Mouse (Mus musculus) 3134 (cell line): ENCODE results near the gene Ankar.

Source experiments
- DNase-seq: peaks from one replicate; pipeline ENCODE4 v3.0.0-alpha.2; 2011; ENCODE audit warnings: low spot score; ENCODE audit not compliant: insufficient read length; ENCODE audit errors: extremely low read depth

The Ankar gene

DNA sequence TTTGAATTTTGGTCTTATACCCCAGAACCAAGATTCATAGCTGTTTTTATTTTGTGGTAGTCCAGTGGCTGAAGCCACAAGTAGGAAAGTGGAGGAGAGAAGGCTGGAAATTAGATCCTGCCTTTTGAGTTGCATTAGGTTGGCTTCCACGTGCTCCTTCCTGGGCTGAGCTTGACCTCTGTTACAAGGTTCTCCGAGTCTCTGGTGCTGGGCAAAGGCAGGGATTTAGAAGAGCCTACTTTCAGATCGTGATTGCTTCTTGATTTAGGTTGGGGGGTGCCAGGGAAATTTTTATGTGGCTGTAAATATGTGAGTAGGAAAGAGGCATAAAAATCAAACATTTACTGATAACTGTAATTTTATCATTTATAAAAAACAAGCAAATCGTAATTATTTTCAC is 14.2 kb upstream of the Ankar start:
- no peak for DNase-seq

DNA sequence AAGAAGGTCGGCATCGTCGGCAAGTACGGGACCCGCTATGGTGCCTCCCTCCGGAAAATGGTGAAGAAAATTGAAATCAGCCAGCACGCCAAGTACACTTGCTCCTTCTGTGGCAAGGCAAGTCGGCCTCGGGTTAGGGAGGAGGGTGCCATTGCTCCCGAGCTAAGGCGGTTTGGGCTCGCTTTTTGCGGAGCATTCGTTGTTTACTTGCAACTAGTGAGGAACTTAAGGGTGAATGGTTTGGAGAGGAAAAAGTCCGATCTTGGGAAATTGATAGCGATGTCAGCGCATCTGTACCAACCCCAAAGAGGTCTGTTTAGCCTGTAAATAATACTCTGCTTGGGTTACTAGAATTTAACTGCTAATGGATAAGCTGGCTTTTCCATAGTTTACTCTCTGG is 11.3 kb upstream of the Ankar start:
- DNase-seq: no peak

DNA sequence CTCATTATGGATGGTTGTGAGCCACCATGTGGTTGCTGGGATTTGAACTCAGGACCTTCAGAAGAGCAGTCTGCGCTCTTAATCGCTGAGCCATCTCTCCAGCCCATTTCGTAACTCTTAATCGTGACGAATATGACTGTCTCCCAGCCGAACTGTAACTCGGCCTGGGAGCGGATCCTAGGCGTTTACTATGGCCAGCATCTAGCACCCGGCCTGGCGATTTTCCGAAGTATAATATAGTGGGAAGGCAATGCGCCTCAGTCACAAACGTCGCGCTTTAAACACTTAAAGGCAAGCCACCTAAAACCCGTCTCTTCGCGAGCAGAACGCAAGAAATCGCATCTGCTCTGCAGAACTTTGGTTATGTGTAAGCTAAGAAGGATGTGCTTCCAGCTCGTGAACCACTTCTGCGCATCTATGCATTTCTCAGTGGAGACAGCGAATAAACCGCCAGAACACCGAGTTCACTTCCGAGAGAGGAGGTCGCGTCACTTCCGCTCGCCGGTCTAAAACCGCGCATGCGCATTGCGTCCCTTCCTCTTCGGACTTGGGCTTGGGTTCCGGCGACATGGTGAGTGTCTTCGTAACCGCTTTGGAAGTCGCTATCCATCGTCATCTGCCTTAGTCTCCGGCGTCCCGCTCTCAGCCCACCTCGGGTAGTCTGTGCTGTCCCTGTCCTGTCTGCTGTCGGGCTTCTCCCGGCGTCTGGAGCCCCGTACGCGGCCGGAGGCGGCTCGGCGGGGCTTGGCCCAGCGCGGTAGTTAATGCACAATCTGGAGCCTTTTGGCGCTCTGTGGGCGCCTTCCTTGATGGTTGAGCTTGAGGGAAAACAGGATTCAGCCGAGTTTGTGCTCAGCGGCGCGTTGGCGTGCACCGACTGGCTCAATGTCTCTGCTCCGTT is 10.6 kb upstream of the Ankar start, which contains the start of gene Rpl37a:
Gene Rpl37a, plus strand, starts transcription at position 538 of the 901 bp plus-strand sequence.
- peak; percentile 88 for DNase-seq

DNA sequence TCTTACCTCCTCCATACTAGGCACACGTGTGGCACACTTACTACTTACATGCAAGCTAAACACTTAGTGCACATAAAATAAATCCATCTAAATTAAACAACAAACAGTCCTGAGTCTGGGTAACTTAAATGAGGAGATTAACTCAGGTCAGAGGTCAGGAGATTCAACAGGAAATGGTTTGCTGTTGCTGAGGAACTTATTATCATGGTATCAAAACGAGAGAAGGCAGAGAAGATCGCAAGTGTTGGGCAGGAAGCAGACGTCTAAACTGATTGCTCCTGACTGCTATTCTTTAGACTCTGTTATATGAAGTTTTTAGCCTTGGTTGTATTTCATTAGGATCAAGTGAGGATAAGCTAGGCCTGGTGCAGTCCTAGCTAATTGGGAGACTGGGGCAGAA is 7.1 kb upstream of the Ankar start:
- no peak for DNase-seq

DNA sequence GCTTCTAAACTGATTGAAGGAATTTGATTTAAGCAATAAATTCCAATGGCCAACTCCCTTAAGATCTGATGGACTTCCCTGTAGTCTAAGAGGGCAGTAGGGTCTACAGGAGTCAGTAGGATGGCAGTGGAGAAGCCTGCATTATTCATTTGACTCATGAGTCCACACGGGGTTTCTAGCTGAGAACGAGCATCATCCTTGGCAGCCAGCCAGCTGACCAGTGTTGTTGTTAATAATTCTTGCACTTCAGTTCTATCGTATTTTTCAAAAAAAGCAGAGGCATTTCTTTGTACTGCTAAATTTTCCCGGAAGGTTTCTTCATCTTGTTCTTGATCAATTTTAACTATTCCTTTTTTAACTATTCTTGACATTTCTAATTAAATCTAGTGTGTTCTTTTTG is 1.7 kb downstream of the Ankar start:
- DNase-seq: no peak

DNA sequence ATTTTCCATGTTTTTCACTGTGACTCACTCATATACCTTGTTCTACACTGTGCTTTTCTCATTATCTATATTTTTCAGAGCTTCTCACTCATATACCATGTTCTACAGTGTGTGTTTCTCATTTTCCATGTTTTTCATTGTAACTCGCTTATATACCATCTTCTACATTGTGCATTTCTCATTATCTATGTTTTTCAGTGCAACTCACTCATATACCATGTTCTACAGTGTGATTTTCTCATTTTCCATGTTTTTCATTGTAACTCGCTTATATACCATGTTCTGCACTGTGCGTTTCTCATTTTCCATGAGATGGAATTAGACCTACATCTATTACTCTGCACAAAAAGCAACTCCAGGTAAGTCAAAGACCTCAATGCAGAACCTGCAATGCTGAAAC is 4.1 kb downstream of the Ankar start:
- no peak for DNase-seq

DNA sequence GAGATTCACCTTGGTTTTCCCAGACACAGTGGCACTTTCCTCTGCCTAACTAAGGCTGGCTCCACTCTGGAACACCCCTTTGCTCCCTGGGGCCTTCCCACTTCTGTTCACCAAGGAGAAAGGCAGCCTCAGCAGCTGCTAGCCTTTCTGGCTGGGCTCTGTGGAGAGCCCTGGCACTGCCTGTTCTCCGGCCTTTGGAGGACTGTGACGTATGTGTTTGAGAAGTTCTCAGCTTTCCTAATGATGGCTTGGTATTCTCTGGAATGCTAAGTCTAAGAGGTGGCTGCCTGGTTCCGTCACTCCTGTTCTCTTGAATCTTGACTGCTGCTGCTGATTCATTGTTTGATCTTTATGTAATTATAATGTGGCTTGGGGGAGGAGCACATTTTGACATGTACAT is 27.3 kb downstream of the Ankar start:
- no peak for DNase-seq

DNA sequence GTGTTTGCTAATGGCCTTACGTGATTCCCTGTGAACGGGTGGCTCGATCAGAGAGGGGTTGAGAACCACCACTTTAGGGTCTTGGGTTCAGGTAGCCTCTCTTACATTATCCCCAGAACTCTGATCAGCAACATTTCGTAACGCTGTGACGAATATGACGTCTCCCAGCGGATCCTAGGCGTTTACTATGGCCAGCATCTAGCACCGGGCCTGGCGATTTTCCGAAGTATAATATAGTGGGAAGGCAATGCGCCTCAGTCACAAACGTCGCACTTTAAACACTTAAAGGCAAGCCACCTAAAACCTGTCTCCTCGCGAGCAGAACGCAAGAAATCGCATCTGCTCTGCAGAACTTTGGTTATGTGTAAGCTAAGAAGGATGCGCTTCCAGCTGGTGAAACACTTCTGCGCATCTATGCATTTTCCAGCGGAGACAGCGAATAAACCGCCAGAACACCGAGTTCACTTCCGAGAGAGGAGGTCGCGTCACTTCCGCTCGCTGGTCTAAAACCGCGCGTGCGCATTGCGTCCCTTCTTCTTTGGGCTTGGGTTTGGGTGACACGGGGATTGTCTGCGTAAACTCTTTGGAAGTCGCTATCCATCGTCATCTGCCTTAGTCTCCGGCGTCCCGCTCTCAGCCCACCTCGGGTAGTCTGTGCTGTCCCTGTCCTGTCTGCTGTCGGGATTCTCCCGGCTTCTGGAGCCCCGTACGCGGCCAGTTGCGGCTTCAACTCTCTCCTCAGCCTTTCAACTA is 59.5 kb downstream of the Ankar start:
- DNase-seq: no peak

DNA sequence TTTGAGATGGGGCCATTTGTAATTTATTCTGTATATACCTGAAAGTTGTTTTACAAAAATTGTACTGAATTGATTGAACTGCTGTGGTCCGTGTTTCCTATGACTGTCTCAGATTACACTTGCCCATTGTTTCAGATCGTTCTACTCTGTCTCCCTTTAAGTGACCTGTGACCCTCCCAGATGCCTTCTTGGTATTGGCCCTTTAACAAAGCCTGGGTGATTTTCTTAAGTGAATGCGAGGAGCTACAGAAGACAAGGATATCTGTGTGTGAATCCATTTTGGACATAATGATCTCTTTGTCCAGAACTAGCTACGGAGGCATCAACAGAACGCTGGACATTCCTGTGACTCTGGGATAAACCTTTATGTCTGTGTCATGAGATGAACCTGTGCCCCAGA is 65.2 kb downstream of the Ankar start:
- DNase-seq: no peak

DNA sequence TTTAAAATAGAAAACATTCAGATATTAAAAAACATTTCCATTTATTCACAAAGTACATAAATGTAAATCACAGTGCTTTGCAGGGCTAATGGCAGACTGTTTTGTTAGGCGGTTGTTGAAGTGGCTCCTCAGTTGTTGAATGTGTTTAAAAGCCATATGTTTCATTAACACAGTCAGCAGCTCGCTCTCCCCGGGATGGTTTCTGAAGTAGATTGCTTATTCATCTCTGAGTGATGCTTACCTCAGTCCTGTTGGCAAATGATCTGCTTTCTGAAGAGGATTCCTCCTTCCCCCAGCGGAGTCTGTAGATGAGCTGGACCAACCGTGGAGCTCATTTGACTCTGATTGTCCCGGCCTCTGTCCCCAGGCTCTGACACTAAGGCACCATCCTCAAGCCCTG is 88.2 kb downstream of the Ankar start:
- no peak for DNase-seq

DNA sequence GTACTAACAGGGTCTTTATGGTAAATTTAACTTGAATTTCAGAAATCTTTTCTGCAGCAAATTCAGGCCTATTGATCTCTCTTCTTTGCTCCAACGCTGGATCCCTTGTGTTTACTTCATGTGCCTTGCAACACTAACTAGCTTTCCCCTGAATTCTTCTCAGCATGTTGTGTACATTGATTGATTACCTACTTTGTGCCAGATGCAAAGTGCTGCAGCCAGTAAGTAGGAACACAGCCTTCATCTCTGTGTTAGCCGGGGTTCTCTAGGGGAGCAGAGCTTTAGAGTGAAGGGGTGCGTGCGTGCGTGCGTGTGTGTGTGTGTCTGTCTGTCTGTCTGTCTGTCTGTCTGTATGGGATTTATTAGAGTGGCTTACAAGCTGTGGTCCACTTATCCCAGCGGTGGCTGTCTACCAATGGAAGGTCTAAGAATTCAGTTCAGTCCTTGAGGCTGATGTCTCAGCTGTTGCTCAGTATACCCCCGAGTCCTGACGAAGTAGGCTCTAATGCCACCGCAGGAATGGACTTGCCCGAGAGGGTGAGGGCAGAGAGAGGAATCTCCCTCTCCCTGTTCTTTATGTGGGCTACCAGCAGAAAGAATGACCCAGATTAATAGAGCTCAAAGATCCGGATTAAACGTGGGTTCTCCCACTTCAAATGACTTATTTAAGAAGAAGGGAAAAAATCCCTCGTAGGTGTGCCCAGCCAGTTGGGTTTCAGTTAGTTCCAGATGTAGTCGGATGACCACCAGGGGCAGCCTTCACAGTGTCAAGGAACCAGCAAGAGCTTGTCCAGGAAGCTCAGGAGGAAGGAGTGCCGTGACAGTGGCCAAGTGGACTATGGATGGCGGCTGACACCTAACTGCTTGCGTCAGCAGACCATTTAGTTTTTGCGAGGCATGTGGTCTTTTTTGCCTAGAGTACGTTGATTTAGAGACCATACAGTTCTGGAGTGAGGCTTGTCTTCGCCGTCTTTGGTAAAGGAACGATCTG is 90.2 kb downstream of the Ankar start:
- no peak for DNase-seq

DNA sequence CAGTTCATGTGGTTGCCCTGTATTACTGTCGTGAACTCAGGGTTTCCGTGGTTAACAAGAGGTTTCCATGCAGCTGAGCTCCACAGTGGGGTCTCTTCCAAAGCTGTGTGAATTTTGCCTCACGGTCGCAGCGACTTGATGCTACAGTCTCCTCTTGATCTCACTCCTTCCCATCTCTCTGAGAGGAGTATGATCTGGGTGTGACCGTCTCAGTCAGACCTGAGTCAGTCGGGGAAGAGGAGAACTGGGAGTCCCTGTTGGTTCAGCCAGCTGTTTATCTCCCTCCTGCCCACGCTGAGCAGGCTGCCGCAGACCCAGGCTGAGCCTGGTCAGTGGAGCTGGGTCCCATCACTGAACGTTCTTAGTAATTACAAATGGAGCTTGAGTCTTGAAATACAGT is 91.2 kb downstream of the Ankar start:
- peak; percentile 50 for DNase-seq

DNA sequence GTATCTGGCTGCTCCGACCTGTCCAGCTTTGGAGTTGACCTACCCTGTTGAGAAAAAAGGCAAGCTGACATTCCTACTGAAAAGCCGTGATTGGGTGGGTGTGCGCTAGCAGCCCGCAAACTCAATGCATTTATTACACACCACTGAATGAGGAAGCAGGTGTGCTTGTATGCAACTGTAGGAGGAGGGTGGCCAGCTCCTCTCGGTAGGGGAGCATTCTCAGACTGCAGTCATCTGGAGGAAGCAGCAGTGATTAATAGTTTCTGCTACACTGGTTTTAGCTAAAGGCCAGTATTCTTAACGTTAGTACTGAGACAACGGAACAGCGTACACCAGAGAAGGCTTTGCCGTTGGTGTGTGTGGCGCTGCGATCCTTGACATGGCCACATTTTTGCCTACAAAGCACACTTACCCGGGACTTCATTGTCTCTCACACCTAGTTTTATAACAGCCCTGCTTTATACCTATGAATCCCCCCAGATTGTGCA is 94.1 kb downstream of the Ankar start:
- DNase-seq: no peak

DNA sequence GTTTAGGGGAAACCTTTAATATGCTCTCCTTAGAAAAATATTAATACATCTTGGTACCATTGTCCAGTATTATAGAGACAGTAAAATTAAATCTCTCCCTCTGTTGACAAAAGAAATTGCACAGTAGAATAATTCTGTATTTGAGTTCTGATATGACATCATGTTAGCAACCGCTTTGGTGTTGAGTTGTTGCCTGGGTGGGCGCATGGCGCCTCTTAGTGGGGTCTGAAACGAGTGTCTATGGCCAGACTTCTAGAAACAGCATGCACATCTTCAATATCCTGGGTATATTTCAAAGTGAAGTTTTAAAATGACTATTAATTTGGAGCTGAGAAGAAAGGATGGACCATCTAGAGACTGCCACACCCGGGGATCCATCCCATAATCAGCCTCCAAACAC is 97.6 kb downstream of the Ankar start:
- DNase-seq: no peak

DNA sequence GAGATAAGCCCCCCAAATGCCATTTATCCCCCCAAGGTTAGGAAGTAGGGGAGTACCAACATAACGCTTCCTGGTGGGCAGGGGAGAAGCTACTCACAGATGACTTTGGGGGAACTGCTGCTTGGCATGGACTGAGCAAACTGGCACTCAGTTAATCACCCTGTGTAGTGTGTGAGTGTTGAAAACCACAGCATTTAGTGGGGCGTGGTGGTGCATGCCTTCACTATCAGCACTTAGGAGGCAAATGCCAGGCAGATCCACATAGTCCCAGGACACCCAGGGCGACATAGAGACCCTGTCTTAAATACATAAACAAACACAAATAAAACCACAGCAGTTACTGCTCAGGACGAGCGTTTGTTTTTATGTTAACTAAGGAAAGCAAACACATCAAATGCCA is 98.2 kb downstream of the Ankar start:
- DNase-seq: no peak

DNA sequence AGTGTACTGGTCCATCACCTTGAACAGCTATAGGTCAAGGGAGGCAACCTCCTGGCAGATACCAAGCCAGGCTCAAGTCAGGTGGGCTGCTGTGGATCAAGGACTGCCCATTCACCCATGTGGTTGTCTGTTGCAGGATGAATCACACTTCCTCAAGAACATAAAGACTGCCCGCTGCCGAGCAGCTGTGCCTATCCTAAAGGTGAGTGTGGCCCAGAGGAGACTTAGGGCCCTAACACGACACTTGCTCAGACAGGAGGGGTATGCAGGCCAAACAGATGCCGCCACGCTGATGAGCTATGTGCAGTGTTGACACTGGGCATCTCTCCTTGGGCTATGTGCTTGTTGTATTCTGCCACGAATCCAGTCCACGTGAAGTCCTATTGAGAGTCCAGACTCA is 99.1 kb downstream of the Ankar start:
- DNase-seq: no peak

DNA sequence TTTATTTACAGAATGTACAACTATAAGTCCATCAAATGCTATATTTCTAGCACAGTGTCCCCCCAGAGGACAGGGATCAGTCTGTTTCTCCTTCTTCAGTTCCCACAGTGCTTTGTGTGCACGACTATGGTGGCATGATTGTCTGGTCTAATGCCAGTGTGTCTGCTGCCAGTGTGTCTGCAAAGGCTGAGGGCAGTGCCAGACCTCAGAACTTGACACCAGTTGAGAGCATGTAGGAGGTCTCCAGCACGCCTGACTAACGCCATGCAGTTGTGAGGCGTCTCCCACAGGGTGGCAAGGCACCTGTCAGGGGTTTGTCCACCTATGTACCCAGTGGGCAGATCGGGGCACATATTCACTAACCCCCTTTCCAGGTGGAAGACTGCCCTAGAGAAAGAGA is 99.6 kb downstream of the Ankar start:
- DNase-seq: peak; percentile 55

DNA sequence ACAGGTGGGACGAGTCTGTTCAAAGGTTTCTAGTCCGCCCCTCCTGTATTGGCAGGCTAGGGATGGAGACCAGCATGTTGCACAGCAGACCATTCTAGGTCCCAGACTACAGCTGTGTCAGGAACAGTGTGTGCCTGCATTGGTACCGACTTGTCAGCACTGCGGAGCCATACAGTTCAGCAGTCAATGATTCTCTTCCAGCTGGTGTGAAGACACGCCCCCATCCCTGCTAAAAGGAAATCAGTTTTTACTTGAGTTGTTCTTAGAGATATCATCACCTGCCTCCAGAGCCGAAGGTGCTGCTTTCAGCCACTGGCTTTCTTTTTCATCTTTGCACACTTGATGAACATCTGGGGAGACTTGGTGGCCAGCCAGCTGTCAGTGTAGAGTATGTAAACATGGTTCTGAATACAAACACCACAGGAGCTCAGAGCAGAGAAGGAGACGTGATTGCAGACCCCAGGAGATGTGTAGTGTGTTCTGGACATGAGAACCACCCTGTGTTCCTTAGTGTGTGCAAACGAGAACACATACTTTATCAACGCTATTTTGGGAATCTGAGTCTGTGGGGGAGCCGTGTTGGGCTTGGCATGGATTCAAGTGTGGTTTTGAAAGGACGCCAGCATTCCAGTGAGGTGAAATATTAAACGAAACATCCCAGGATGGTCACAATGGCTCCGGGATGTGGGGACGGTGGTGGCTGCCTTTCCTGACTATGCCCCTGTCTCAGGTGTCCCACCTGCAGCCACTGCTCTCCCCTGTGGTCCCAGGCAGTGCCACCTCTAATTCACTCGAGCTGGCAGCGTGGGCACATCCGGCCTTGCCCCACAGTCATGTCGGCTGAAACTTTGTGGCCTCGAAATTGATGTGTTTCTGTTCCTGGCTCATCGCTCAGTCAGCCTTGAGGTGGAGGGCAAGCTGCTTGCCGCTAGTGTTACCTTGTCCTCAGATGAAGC is 101.0 kb downstream of the Ankar start:
- peak; percentile 75 for DNase-seq

DNA sequence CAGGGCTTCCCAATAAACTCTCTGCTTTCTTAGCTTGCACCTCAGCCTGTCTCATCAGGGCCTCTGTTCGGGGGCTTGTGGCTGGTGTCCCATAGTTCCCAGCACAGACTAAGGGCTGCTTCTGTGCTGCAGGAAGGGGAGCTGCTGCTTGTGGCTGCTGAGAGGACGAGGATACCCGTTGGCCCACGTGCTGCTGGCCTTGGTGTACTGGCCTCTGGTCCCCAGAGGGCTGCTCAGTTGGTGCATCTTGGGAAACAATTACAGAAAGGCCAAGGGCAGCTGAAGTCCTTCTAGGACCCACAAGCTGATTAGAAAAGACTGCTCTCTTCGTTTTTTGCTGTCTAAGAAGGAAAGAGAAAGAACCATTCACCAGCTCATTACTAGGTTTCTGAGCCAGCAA is 104.1 kb downstream of the Ankar start:
- DNase-seq: no peak

DNA sequence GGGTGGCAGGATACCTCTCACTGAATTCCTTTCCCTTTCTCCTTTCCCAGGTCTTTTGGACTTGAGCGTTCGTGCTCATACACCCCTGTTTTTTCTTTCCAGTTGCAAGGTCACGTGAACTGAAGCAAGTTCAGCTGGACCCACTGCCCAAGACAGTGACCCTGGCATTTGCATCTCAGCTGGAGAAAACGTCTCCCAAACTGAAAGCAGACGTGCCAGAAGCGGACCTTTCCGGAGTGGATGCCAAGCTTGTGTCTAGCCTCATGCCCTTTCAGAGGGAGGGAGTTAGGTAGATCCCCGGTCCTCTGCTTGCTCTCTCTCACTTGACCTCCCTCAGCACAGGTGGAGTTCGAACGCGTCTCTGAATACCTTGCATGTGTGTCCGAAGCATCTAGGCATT is 104.7 kb downstream of the Ankar start:
- no peak for DNase-seq
